Mouse (Mus musculus) kidney, postnatal 14 days (tissue): Measurements from ENCODE around the gene Casc1.
"Not testable (repeated sequence)": the region's sequence is repeated elsewhere in the genome, so short reads cannot be mapped to it uniquely, and the experiment has no call there.

ENCODE experiments used
- DNase-seq: peaks from one replicate; pipeline ENCODE4 v3.0.0; 2022; ENCODE audit warnings: mixed read lengths

Gene Casc1

GRCm38 (mm10) chr6:145135804-145136203 is 75.0 kb downstream of the Casc1 start:
- peak; percentile 37 for DNase-seq

- DNase-seq, result no peak
Observed at GRCm38 (mm10) chr6:145135295-145135694, 75.5 kb downstream of the Casc1 start.

GRCm38 (mm10) chr6:145132969-145133368 is 77.8 kb downstream of the Casc1 start:
- not testable (repeated sequence) for DNase-seq

- no peak for DNase-seq
Observed at GRCm38 (mm10) chr6:145131991-145132390, 78.8 kb downstream of the Casc1 start.

- no peak for DNase-seq
Observed at GRCm38 (mm10) chr6:145129563-145129962, 81.2 kb downstream of the Casc1 start.

GRCm38 (mm10) chr6:145127652-145128051 is 83.2 kb downstream of the Casc1 start:
- no peak for DNase-seq

GRCm38 (mm10) chr6:145125591-145126113 is 85.2 kb downstream of the Casc1 start:
- peak; percentile 56 for DNase-seq
